Mouse (Mus musculus): ENCODE data around the gene Slc8a2. TPM values are rescaled to one million over a fixed set of nuclear protein-coding genes. Genes with fewer than 3 reads are reported as not detected.

Gene Slc8a2
- polyA plus RNA-seq (2017; shearing (Covaris generic)): not detected

DNA sequence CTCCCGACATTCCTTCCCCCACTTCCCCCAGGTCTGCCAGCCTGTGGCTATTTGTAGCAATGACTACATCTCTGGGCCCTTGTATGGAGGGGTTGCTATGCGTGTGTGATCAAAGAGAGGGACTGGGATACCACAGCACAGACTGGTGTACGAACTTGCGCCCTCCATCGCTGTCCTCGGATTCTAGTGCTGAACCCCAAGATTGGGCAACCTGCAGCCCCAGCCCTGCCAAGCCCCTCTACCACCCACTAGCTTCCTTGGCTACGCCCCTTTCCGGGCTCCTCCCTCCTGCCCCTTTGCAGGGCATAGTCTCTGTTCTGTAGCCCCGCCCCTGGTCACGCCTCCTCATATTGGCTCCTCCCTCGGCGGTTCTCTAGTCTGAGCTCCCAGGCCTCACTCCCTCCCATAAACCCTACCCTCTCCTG lies at the start of gene Slc8a2:
Gene Slc8a2, plus strand, starts transcription at position 406 of the 425 bp plus-strand sequence.

DNA sequence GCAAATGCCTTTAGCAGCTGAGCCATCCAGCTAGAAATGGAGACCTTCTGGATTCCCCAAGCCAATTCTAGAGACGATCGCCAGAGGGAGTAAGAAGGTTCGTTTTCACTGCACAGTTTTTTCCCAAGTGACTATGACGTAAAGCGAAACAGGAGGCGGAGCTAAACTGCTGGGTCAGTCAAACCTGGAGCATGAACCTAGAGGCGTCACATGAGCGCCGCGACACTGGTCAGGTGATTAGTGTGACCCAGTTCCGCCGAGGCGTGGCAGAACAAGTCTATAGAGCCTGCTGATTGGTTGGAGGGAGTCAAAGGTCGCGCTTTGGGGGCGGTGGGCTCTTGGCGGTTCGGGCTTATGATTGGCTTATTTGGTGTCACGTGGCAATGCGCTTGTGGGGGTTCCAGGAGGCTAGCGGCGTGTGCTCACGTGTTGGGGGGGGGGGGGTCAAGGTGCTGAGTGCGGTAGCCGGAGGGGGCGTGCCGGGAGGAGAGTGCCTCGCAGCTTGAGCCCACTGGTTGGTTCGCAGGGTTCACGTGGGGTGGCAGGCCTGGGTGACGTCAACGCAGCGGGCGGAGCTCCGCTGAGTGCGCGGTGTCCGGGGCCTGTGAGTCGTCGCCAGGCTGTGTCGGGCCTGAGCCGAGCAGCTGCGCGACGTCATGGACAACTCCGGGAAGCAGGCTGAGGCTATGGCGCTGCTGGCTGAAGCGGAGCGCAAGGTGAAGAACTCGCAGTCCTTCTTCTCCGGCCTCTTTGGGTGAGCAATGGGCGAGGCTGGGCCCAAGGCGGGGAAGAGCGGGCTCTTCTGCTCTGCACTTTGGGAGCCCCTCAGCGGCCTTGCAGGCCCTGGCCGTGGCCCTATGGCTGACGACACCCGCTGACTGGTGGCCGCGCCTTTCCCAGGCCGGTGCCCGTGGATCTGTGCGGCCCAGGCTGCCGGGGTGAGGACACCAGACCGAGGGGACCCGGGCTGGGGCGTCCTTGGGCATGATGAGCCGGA lies 31.3 kb upstream of the Slc8a2 start, which contains the start of gene Napa:
Gene Napa, plus strand, starts transcription at position 438 of the 997 bp plus-strand sequence.

GRCm38 (mm10) chr7:16119569-16120261 lies 9.9 kb upstream of the Slc8a2 start, which contains the start of gene Kptn:
Gene Kptn, plus strand, starts transcription at chr7:16119895.

GRCm38 (mm10) chr7:16174597-16175541 lies 45.2 kb downstream of the Slc8a2 start, which contains the start of gene Meis3:
Gene Meis3, plus strand, starts transcription at chr7:16175090.

Other genes starting within 250 kb of the Slc8a2 start
- not detected for gene Crx, start 249.9 kb upstream of the Slc8a2 start, polyA plus RNA-seq (2017; shearing (Covaris generic))
- gene Crxos, start 247.2 kb upstream of the Slc8a2 start, polyA plus RNA-seq (2017; shearing (Covaris generic)): not detected
- gene Selenow, start 207.4 kb upstream of the Slc8a2 start, polyA plus RNA-seq (2017; shearing (Covaris generic)): 557 TPM
- 387 TPM for gene Nop53, start 183.8 kb upstream of the Slc8a2 start, polyA plus RNA-seq (2017; shearing (Covaris generic))
- gene Ehd2, start 162.3 kb upstream of the Slc8a2 start, polyA plus RNA-seq (2017; shearing (Covaris generic)): not detected
- 5.9 TPM for gene Bicra, start 81.9 kb upstream of the Slc8a2 start, polyA plus RNA-seq (2017; shearing (Covaris generic))
- 0.06 TPM for gene Zfp541, start 68.0 kb upstream of the Slc8a2 start, polyA plus RNA-seq (2017; shearing (Covaris generic))
- gene Napa, start 31.4 kb upstream of the Slc8a2 start, polyA plus RNA-seq (2017; shearing (Covaris generic)): 262 TPM
- 28.6 TPM for gene Kptn, start 9.9 kb upstream of the Slc8a2 start, polyA plus RNA-seq (2017; shearing (Covaris generic))
- 82.0 TPM for gene Meis3, start 45.3 kb downstream of the Slc8a2 start, polyA plus RNA-seq (2017; shearing (Covaris generic))
- 47.9 TPM for gene Dhx34, start 92.2 kb downstream of the Slc8a2 start, polyA plus RNA-seq (2017; shearing (Covaris generic))
- gene C5ar2, start 114.3 kb downstream of the Slc8a2 start, polyA plus RNA-seq (2017; shearing (Covaris generic)): 0.09 TPM
- not detected for gene C5ar1, start 129.7 kb downstream of the Slc8a2 start, polyA plus RNA-seq (2017; shearing (Covaris generic))
- 1.1 TPM for gene Inafm1, start 143.8 kb downstream of the Slc8a2 start, polyA plus RNA-seq (2017; shearing (Covaris generic))
- 58.0 TPM for gene Ccdc9, start 157.0 kb downstream of the Slc8a2 start, polyA plus RNA-seq (2017; shearing (Covaris generic))
- gene Bbc3, start 178.6 kb downstream of the Slc8a2 start, polyA plus RNA-seq (2017; shearing (Covaris generic)): 9.8 TPM

Measured in inflammation-experienced regulatory T-cells, adult 16 weeks (primary cell).